Mouse (Mus musculus) MEL (cell line): ENCODE measurements around the gene Tcf19. TPM values are rescaled to one million over a fixed set of nuclear protein-coding genes. Genes with fewer than 3 reads are reported as not detected.

Experiments
- DNase-seq: peaks from one replicate; pipeline ENCODE4 v3.0.0; 2011; ENCODE audit warnings: low read depth, low spot score
- H3K27ac ChIP-seq: 2 replicates; pipeline ENCODE4 v1.5.1; 2012; ENCODE audit warnings: low read depth, mild to moderate bottlenecking, control low read depth, low read length, moderate library complexity; ENCODE audit not compliant: control insufficient read depth
- H3K27me3 ChIP-seq, 2 experiments: fragments of 150-350 bp in 1 of 2; sonication (generic) in 1 of 2; 2 replicates each; pipeline ENCODE4 v1.6.1; 2012; ENCODE audit warnings: low read length in 2 of 2, mild to moderate bottlenecking in 2 of 2, improper control_type of control experiment in 1 of 2, moderate library complexity in 1 of 2; ENCODE audit not compliant: insufficient read depth in 2 of 2, control insufficient read depth in 1 of 2
- H3K36me3 ChIP-seq, 2 experiments: 2 replicates each; pipeline ENCODE4 v1.6.1; 2012 to 2014; ENCODE audit warnings: low read length in 2 of 2, improper control_type of control experiment in 1 of 2, inconsistent platforms in 1 of 2, mild to moderate bottlenecking in 1 of 2; ENCODE audit not compliant: insufficient read depth in 2 of 2, control insufficient read depth in 1 of 2
- H3K4me1 ChIP-seq, 2 experiments: fragments of 150-350 bp in 1 of 2; sonication (generic) in 1 of 2; 2 replicates each; pipeline ENCODE4 v1.6.1; 2012; ENCODE audit warnings: low read length in 2 of 2, improper control_type of control experiment in 1 of 2, mild to moderate bottlenecking in 1 of 2; ENCODE audit not compliant: insufficient read depth in 2 of 2, control insufficient read depth in 1 of 2
- H3K4me3 ChIP-seq, 2 experiments: fragments of 150-350 bp in 1 of 2; sonication (generic) in 1 of 2; 2 replicates each; pipeline ENCODE4 v1.5.1; 2012; ENCODE audit warnings: low read depth in 2 of 2, low read length in 2 of 2, mild to moderate bottlenecking in 2 of 2, moderate library complexity in 2 of 2, control low read depth in 1 of 2, improper control_type of control experiment in 1 of 2; ENCODE audit not compliant: control insufficient read depth in 1 of 2, insufficient read depth in 1 of 2
- H3K79me2 ChIP-seq: 2 replicates; pipeline ENCODE4 v1.6.1; 2012; ENCODE audit warnings: mild to moderate bottlenecking, low read length, moderate library complexity; ENCODE audit not compliant: control insufficient read depth, poor library complexity, insufficient read depth
- H3K9ac ChIP-seq: 2 replicates; pipeline ENCODE4 v1.6.1; 2012; ENCODE audit warnings: low read depth, mild to moderate bottlenecking, control low read depth, low read length, moderate library complexity; ENCODE audit not compliant: control insufficient read depth, poor library complexity, severe bottlenecking
- H3K9me3 ChIP-seq: fragments of 150-350 bp; sonication (generic); replicated peaks from 2 replicates; pipeline ENCODE4 v1.6.1; 2012; ENCODE audit warnings: mild to moderate bottlenecking, low read length, improper control_type of control experiment, moderate library complexity; ENCODE audit not compliant: insufficient read depth
- BHLHE40 ChIP-seq: IDR thresholded peaks from 2 replicates; pipeline ENCODE4 v1.6.1; 2012; ENCODE audit warnings: low read depth, mild to moderate bottlenecking, inconsistent platforms, low read length, improper control_type of control experiment, borderline replicate concordance
- CHD2 ChIP-seq: IDR thresholded peaks from 2 replicates; pipeline ENCODE4 v1.6.1; 2011; ENCODE audit warnings: low read length, improper control_type of control experiment
- CTCF ChIP-seq, 3 experiments: IDR thresholded peaks in 2 of 3; conservative IDR thresholded peaks in 1 of 3; 2 replicates each; pipeline ENCODE4 v1.5.1; 2011 to 2012; ENCODE audit warnings: low read length in 3 of 3, low read depth in 2 of 3, mild to moderate bottlenecking in 2 of 3, improper control_type of control experiment in 1 of 3, inconsistent platforms in 1 of 3, mixed read lengths in 1 of 3, moderate library complexity in 1 of 3; ENCODE audit not compliant: control insufficient read depth in 1 of 3, insufficient read depth in 1 of 3, poor library complexity in 1 of 3, severe bottlenecking in 1 of 3
- KAT2A ChIP-seq: conservative IDR thresholded peaks from 2 replicates; pipeline ENCODE4 v1.6.1; 2012; ENCODE audit warnings: low read depth, low read length, improper control_type of control experiment, inconsistent platforms
- MAX ChIP-seq: IDR thresholded peaks from 2 replicates; pipeline ENCODE4 v1.6.1; 2011; ENCODE audit warnings: low read length, improper control_type of control experiment
- MAZ ChIP-seq: IDR thresholded peaks from 2 replicates; pipeline ENCODE4 v1.6.1; 2012; ENCODE audit warnings: low read depth, mild to moderate bottlenecking, inconsistent platforms, low read length, improper control_type of control experiment
- MXI1 ChIP-seq: IDR thresholded peaks from 2 replicates; pipeline ENCODE4 v1.6.1; 2011; ENCODE audit warnings: mild to moderate bottlenecking, low read depth, low read length, improper control_type of control experiment
- MYC ChIP-seq: IDR thresholded peaks from 2 replicates; pipeline ENCODE4 v1.6.1; 2011; ENCODE audit warnings: low read depth, mild to moderate bottlenecking, low read length, improper control_type of control experiment, moderate library complexity
- POLR2A ChIP-seq, 2 experiments: IDR thresholded peaks; 2 replicates each; pipeline ENCODE4 v1.6.1; 2011 to 2012; ENCODE audit warnings: low read length in 2 of 2, mild to moderate bottlenecking in 2 of 2, control low read depth in 1 of 2, improper control_type of control experiment in 1 of 2, low read depth in 1 of 2, moderate library complexity in 1 of 2; ENCODE audit not compliant: control insufficient read depth in 1 of 2, insufficient read depth in 1 of 2, poor library complexity in 1 of 2
- RAD21 ChIP-seq: IDR thresholded peaks from 2 replicates; pipeline ENCODE4 v1.6.1; 2011; ENCODE audit warnings: mild to moderate bottlenecking, low read depth, low read length, improper control_type of control experiment
- TAL1 ChIP-seq: IDR thresholded peaks from 2 replicates; pipeline ENCODE4 v1.6.1; 2012; ENCODE audit warnings: mild to moderate bottlenecking, inconsistent platforms, low read length, moderate library complexity, mixed read lengths
- TBP ChIP-seq: IDR thresholded peaks from 2 replicates; pipeline ENCODE4 v1.8.0; 2011; ENCODE audit warnings: low read depth, low read length, improper control_type of control experiment
- TCF12 ChIP-seq: IDR thresholded peaks from 2 replicates; pipeline ENCODE4 v1.6.1; 2014; ENCODE audit warnings: low read depth, mild to moderate bottlenecking, inconsistent platforms, low read length, improper control_type of control experiment, moderate library complexity
- USF1 ChIP-seq: IDR thresholded peaks from 2 replicates; pipeline ENCODE4 v1.6.1; 2014; ENCODE audit warnings: low read depth, mild to moderate bottlenecking, inconsistent platforms, low read length, improper control_type of control experiment, moderate library complexity
- USF2 ChIP-seq, 2 experiments: IDR thresholded peaks; 2 replicates each; pipeline ENCODE4 v1.6.1; 2011 to 2012; ENCODE audit warnings: improper control_type of control experiment in 2 of 2, low read length in 2 of 2, borderline replicate concordance in 1 of 2, inconsistent platforms in 1 of 2, low read depth in 1 of 2, mild to moderate bottlenecking in 1 of 2; ENCODE audit not compliant: insufficient read depth in 1 of 2
- polyA plus RNA-seq, 2 experiments: library from polyadenylated mRNA; stranded (reverse) in 1 of 2; unstranded in 1 of 2; fragments of >175 nt in 1 of 2; fragments of >200 nt in 1 of 2; gene quantifications; 2 replicates each; pipeline versions ENCODE4 v1.2.1 to v1.2.4; 2012; ENCODE audit warnings: low replicate concordance in 2 of 2, low read depth in 1 of 2; ENCODE audit not compliant: insufficient read length in 2 of 2, insufficient read depth in 1 of 2, missing spikeins in 1 of 2
- total RNA-seq: library from RNA; depleted of rRNA; stranded (reverse); fragments of 300-350 nt; gene quantifications from 2 replicates; pipeline ENCODE4 v1.2.3, GENCODE M21; 2012

Tcf19 gene
- total and polyA plus RNA-seq, 3 experiments, result 16.6 to 25.7 TPM; not detected in 1

GRCm38 (mm10) chr17:35554761-35555397, 38.3 kb upstream of the Tcf19 start:
- H3K9me3 ChIP-seq, result no peaks in the 10 kb centered on the region
- no peaks in the 10 kb centered on the region for H3K79me2 ChIP-seq
- no peak for DNase-seq
- no peak overlapping the region for H3K4me3 ChIP-seq
- no peaks in the 10 kb centered on the region for H3K27me3 ChIP-seq
- H3K9ac ChIP-seq, result no peak overlapping the region
- no peak overlapping the region for H3K27ac ChIP-seq
- H3K4me1 ChIP-seq, result peaks cover 0 to 6% of the 10 kb centered on the region in 2 experiments; a peak in 1 of 4 replicates
- no peaks in the 10 kb centered on the region for H3K36me3 ChIP-seq
- no peak for TF ChIP-seq POLR2A (IDR thresholded peaks at IDR 0.05; ENCODE audit: control insufficient read depth in 1 of 2, insufficient read depth in 1 of 2, low read depth in 1 of 2, low read length in 2 of 2, poor library complexity in 1 of 2)
- no peak for TF ChIP-seq TBP
- TF ChIP-seq BHLHE40, result no peak
- TF ChIP-seq CHD2, result no peak
- no peak for TF ChIP-seq CTCF (IDR thresholded peaks at IDR 0.05 in 2 of 3, conservative IDR thresholded peaks at IDR 0.05 in 1 of 3; ENCODE audit: control insufficient read depth in 1 of 3, insufficient read depth in 1 of 3, low read depth in 2 of 3, low read length in 3 of 3, poor library complexity in 1 of 3, severe bottlenecking in 1 of 3)
- no peak for TF ChIP-seq KAT2A
- TF ChIP-seq MXI1, result no peak
- no peak for TF ChIP-seq USF1
- no peak for TF ChIP-seq TAL1
- TF ChIP-seq USF2 (IDR thresholded peaks at IDR 0.05; ENCODE audit: borderline replicate concordance in 1 of 2, insufficient read depth in 1 of 2, low read depth in 1 of 2, low read length in 2 of 2), result no peak
- no peak for TF ChIP-seq RAD21
- no peak for TF ChIP-seq MYC
- TF ChIP-seq TCF12, result no peak

GRCm38 (mm10) chr17:35554321-35554720, 37.7 kb upstream of the Tcf19 start:
- TF ChIP-seq MAZ (no peak), TBP (no peak), MAX (no peak)
- H3K79me2 ChIP-seq, result no peaks in the 10 kb centered on the region
- H3K4me3 ChIP-seq, result no peak overlapping the region
- peaks cover 0 to 6% of the 10 kb centered on the region in 2 experiments; a peak in 1 of 4 replicates for H3K4me1 ChIP-seq
- no peaks in the 10 kb centered on the region for H3K36me3 ChIP-seq
- H3K27me3 ChIP-seq, result no peaks in the 10 kb centered on the region
- H3K9me3 ChIP-seq, result no peaks in the 10 kb centered on the region
- H3K27ac ChIP-seq, result no peak overlapping the region
- H3K9ac ChIP-seq, result no peak overlapping the region
- no peak for DNase-seq
